Mouse (Mus musculus): ENCODE measurements around the gene Tax1bp1.
"Not testable (repeated sequence)": the region's sequence is repeated elsewhere in the genome, so short reads cannot be mapped to it uniquely, and the experiment has no call there.

The Tax1bp1 gene

GRCm38 (mm10) chr6:52713104-52713896 is at the start of gene Tax1bp1:
Tax1bp1 (plus strand) TSS chr6:52713729.
- peak; percentile 95 for DNase-seq

DNA sequence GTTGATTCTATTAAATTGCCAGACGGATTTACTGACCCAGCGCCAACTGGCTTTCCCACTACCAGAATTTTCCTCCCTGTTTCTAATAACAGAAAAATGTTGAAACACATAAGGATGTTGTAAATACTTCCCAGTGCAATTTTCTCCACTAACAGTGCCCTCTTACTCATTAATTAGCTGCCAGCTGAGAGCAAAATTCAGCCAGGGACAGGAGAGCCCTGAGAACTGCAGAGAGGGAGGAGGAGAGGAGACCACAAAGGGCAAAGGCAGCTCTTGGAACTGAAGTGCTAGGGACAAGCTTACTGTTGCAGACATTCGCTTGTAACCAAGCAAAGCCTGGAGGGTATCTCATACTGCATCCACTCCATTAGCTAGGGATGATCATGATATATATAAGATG is 45.9 kb upstream of the Tax1bp1 start:
- DNase-seq, result no peak

- DNase-seq, result not testable (repeated sequence)
Observed at GRCm38 (mm10) chr6:52669878-52670277, 43.7 kb upstream of the Tax1bp1 start.

- no peak for DNase-seq
Observed at GRCm38 (mm10) chr6:52671791-52672190, 41.7 kb upstream of the Tax1bp1 start.

DNA sequence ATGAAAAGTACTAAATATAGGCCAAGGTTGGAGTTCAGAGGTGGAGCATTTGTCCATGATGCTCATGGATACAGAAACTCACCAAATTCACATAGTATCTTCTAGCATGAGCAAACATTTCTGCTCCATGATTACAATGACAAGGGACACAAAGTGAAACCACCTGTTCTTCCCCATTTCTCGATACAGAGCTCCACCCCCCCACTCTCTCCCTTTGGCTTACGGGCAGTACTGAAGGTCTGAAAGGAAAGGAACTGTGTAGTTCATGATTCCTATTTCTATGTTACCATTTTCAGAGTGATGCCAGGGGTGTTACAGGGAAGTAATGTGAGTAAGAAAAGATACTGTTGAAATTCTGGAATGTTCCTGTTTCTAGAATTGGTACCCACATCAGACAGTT is 41.0 kb upstream of the Tax1bp1 start:
- no peak for DNase-seq

- DNase-seq, result no peak
Observed at GRCm38 (mm10) chr6:52673706-52674105, 39.8 kb upstream of the Tax1bp1 start.

GRCm38 (mm10) chr6:52674541-52674940 is 39.0 kb upstream of the Tax1bp1 start:
- no peak for DNase-seq

- DNase-seq, result no peak
Observed at GRCm38 (mm10) chr6:52675222-52675921, 38.2 kb upstream of the Tax1bp1 start.

DNA sequence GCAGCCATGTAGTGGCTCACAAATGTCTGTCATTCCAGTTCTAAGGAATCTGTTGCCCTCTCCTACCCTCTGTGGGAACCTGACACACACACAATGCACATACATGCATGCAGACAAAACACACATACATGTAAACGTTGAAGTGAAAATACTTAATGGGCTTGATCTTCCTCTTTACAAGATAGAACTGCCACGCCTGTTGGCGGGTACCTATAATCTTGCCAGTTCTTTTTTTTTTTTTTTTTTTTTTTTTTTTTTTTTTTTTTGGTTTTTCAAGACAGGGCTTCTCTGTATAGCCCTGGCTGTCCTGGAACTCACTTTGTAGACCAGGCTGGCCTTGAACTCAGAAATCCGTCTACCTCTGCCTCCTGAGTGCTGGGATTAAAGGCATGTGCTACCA is 36.0 kb upstream of the Tax1bp1 start:
- DNase-seq, result not testable (repeated sequence)

GRCm38 (mm10) chr6:52679565-52679964 is 34.0 kb upstream of the Tax1bp1 start:
- no peak for DNase-seq

GRCm38 (mm10) chr6:52680458-52681032 is 33.0 kb upstream of the Tax1bp1 start:
- no peak for DNase-seq

- DNase-seq, result no peak
Observed at GRCm38 (mm10) chr6:52681847-52682485, 31.6 kb upstream of the Tax1bp1 start.

- no peak for DNase-seq
Observed at GRCm38 (mm10) chr6:52682607-52683006, 30.9 kb upstream of the Tax1bp1 start.

DNA sequence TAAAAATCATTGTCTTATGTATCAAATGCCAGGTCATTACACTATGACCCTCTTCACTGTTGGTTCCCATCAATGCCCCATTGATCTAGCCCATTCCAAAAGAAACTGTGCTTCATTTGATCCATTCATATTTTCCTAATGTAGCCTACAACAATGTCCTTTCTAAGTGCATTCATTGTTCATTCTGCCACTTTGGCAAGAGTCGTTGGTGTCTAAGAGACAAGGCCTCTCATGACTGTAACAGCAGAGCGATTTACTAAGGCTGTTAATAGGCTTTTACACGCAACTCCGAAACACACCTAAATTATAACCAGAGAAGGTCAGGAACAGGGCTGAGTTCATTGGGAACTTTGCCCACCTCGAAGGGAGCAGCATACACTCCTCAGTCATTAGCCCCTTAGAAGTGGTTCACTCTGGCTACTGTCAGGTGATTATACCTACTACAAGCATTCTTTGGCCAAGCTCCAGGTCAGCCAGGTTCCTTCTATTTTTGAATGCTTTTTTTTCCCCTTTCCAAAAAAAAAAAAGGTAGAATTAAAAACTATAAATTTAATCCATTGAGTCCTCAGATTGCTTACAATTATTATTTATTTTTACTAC is 26.5 kb upstream of the Tax1bp1 start:
- DNase-seq, result no peak

- no peak for DNase-seq
Observed at GRCm38 (mm10) chr6:52690365-52690764, 23.2 kb upstream of the Tax1bp1 start.

- no peak for DNase-seq
Observed at GRCm38 (mm10) chr6:52691800-52692199, 21.7 kb upstream of the Tax1bp1 start.

GRCm38 (mm10) chr6:52692451-52693063 is 21.0 kb upstream of the Tax1bp1 start:
- DNase-seq, result no peak

GRCm38 (mm10) chr6:52697964-52698535 is 15.5 kb upstream of the Tax1bp1 start:
- no peak for DNase-seq

- DNase-seq, result no peak
Observed at GRCm38 (mm10) chr6:52699050-52699449, 14.5 kb upstream of the Tax1bp1 start.

DNA sequence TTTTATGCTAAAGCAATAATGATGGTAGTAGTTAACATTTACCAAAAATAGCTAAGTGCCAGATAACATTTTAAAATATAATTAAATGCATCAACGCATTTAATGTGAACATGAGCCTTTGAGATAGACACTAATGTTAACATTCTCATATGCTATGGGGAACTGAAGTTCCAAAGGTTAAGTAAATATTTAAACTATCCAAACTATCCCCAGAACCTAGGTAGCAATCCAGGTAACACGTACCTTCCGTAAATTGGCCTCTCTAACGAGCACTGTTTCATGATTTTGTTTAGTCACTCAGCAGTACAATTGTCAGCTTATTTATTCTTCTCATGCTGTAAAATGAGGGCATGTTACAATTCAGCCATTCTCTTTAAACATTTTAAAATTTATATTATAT is 13.6 kb upstream of the Tax1bp1 start:
- no peak for DNase-seq

DNA sequence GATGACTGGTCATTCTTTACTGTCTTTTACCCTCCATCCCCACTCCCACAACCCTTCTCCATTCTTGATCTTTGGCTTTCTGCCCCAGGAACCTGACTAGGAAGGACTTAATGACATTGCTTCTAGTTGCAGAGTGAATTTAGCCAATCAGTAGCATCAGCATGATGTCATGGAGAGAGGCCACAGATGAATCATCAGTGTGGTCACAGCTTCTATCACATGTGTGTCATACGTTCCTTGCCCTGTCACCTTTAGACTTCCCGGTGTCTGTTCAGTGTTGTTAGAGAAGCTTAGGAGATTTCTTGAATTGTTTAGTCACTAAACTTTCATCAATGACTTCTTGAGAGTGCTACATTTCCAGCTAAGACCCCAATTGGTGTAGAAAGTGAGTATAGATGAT is 10.3 kb upstream of the Tax1bp1 start:
- DNase-seq, result no peak

- no peak for DNase-seq
Observed at GRCm38 (mm10) chr6:52705280-52705679, 8.2 kb upstream of the Tax1bp1 start.
